Mouse (Mus musculus) adrenal gland, postnatal 4 days (tissue): ENCODE measurements around the gene Hcfc1. TPM values are rescaled to one million over a fixed set of nuclear protein-coding genes. Genes with fewer than 3 reads are reported as not detected.
A peak's percentile ranks its signal among the peaks of the same experiment; 100 is the strongest.

Experiments used
- DNase-seq, 2 experiments: peaks; one replicate each; pipeline ENCODE4 v3.0.0; 2021 to 2022; ENCODE audit warnings: low spot score in 2 of 2, mixed read lengths in 2 of 2
- long read RNA-seq, 2 experiments: library from polyadenylated mRNA; stranded (forward); transcript quantifications; one replicate each; pipeline ENCODE4 v2.0.0; 2021
- total RNA-seq, 2 experiments: library from RNA; stranded (reverse); gene quantifications; 2 replicates each; pipeline ENCODE4 v1.2.3; 2021

Hcfc1 gene
- total RNA-seq = 10 to 100 TPM; 93.9 to 95.8 TPM
- long read RNA-seq, experiment 1, partial matches to known transcripts = 13 of 15 reads
- long read RNA-seq, experiment 1, other reads (novel, unspliced or antisense) = 2 of 15 reads
- long read RNA-seq, experiment 2, partial matches to known transcripts = 14 of 16 reads
- long read RNA-seq, experiment 2, other reads (novel, unspliced or antisense) = 2 of 16 reads

GRCm38 (mm10) chrX:73966248-73967176 is at the start of gene Hcfc1:
TSS of gene Hcfc1 (minus strand) at chrX:73966357.
- DNase-seq = peak; percentile 52 to 74

- DNase-seq = no peak
Measured at GRCm38 (mm10) chrX:74014597-74014996, 48.4 kb upstream of the Hcfc1 start.

- no peak for DNase-seq
Measured at GRCm38 (mm10) chrX:74008063-74008462, 41.9 kb upstream of the Hcfc1 start.

GRCm38 (mm10) chrX:74006401-74006800 is 40.2 kb upstream of the Hcfc1 start:
- no peak for DNase-seq

GRCm38 (mm10) chrX:74003644-74004043 is 37.5 kb upstream of the Hcfc1 start:
- DNase-seq = no peak

GRCm38 (mm10) chrX:74001024-74001423 is 34.9 kb upstream of the Hcfc1 start:
- no peak for DNase-seq

- no peak for DNase-seq
Measured at GRCm38 (mm10) chrX:73998911-73999869, 33.0 kb upstream of the Hcfc1 start.

- DNase-seq = no peak
Measured at GRCm38 (mm10) chrX:73977783-73978182, 11.6 kb upstream of the Hcfc1 start.

- no peak for DNase-seq
Measured at GRCm38 (mm10) chrX:73976283-73976682, 10.1 kb upstream of the Hcfc1 start.

- DNase-seq = no peak
Measured at GRCm38 (mm10) chrX:73972774-73973173, 6.6 kb upstream of the Hcfc1 start.

GRCm38 (mm10) chrX:73970781-73971180 is 4.6 kb upstream of the Hcfc1 start:
- DNase-seq = no peak

- no peak for DNase-seq
Measured at GRCm38 (mm10) chrX:73969729-73970128, 3.6 kb upstream of the Hcfc1 start.

GRCm38 (mm10) chrX:73969167-73969566 is 3.0 kb upstream of the Hcfc1 start:
- no peak for DNase-seq

GRCm38 (mm10) chrX:73967177-73968075 is 1.3 kb upstream of the Hcfc1 start:
- peak; percentile 35 to 63 for DNase-seq

GRCm38 (mm10) chrX:73965307-73965706 is 850 bp downstream of the Hcfc1 start:
- DNase-seq = peak in 1 of 2 experiments; percentile 13

GRCm38 (mm10) chrX:73964363-73964762 is 1.8 kb downstream of the Hcfc1 start:
- DNase-seq = no peak

GRCm38 (mm10) chrX:73954988-73955387 is 11.2 kb downstream of the Hcfc1 start:
- no peak for DNase-seq

- no peak for DNase-seq
Measured at GRCm38 (mm10) chrX:73952603-73953002, 13.6 kb downstream of the Hcfc1 start.

- no peak for DNase-seq
Measured at GRCm38 (mm10) chrX:73949341-73949740, 16.8 kb downstream of the Hcfc1 start.

- peak in 1 of 2 experiments; percentile 8 for DNase-seq
Measured at GRCm38 (mm10) chrX:73948647-73949046, 17.5 kb downstream of the Hcfc1 start.
